ENCODE assay signal across 9 mouse cellular contexts in the genomic region with DNA sequence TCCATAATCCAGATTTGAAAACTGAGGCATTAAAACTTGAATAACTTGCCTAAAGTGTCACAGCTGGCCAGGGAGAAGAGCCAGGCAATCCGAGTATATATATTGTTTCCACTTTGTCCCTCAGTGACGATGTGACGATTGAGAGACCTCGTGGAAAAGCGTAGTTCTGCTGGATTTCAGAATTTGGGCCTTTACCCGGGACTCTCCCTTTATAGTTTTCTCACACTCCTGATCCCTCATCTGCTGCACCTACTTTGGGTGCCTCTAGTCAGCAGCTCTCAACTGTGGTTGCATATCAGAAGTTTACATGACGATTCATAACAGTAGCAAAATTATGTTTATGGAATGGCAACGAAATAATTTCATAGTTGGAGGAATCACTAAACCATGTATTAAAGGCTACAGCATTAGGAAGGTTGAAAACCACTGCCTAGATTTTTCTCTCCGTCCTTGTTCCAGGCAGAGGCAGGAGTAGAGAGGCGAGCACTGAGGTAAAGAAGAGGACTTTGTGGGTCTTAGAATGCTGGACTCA. TPM values are rescaled to one million over a fixed set of nuclear protein-coding genes. Genes with fewer than 3 reads are reported as not detected.
DNase-seq lines count a peak whose midpoint lies in the region; ATAC-seq and TF ChIP-seq lines count a peak whose summit lies in the region.
"Had no signal": no experiment of that assay in that cellular context is flagged by ENCODE, and none has a peak within 500 bp of the region (broad histone marks: within the 10 kb centered on the region; RNA-seq: fewer than 3 reads in every experiment).

No protein-coding gene starts in this region.

- peaks cover 15% of the 10 kb centered on the region for H3K4me1 ChIP-seq in forebrain, embryonic 16.5 days (replicated peaks; ENCODE audit: control insufficient read depth, insufficient read depth, low read length)
- peaks cover 44% of the 10 kb centered on the region for H3K4me1 ChIP-seq in liver, embryonic 12.5 days

- peak overlapping the region; percentile 84 for H3K9ac ChIP-seq in forebrain, embryonic 16.5 days (replicated peaks; ENCODE audit: low read depth, low read length)
- H3K9ac ChIP-seq in liver, embryonic 12.5 days, result peak overlapping the region; percentile 91

- peak overlapping the region; percentile 79 for H3K4me2 ChIP-seq in forebrain, embryonic 16.5 days (ENCODE audit: low read length)
- H3K4me2 ChIP-seq in liver, embryonic 12.5 days, result peak overlapping the region; percentile 76

- no peaks in the 10 kb centered on the region for H3K36me3 ChIP-seq in forebrain, embryonic 16.5 days (ENCODE audit: control insufficient read depth, insufficient read depth)
- peaks cover 28% of the 10 kb centered on the region for H3K36me3 ChIP-seq in liver, embryonic 12.5 days

- peak overlapping the region; percentile 85 for H3K27ac ChIP-seq in gastrocnemius, adult 2 months
- H3K27ac ChIP-seq in forebrain, embryonic 16.5 days (ENCODE audit: low read length), result no peak overlapping the region
- peak overlapping the region; percentile 84 for H3K27ac ChIP-seq in liver, embryonic 12.5 days

- no peak for DNase-seq in gastrocnemius, adult 2 months
- no peak for DNase-seq in gastrocnemius, adult 8-10 months (ENCODE audit: low spot score in 2 of 2)
- DNase-seq in layer of hippocampus, adult 8-10 months (ENCODE audit: low spot score in 2 of 2), result no peak
- DNase-seq in layer of hippocampus, postnatal 25 days (ENCODE audit: extremely low spot score in 1 of 2, low spot score in 1 of 2), result no peak

- TF ChIP-seq CTCF in gastrocnemius, adult 2 months (IDR thresholded peaks at IDR 0.05), result no peak

- no peaks in the 10 kb centered on the region for H3K9me3 ChIP-seq in forebrain, embryonic 16.5 days (ENCODE audit: control insufficient read depth, low read length)
- no peaks in the 10 kb centered on the region for H3K9me3 ChIP-seq in liver, embryonic 12.5 days (replicated peaks)

- intact Hi-C loops in gastrocnemius, adult 2 months (cut with DNase I), result no loop called here

- 32% methylated on average over 10 of the region's 10 CpGs for WGBS in forebrain, embryonic 16.5 days
- 8% methylated on average over 10 of the region's 10 CpGs for WGBS in liver, embryonic 12.5 days (ENCODE audit: insufficient replicate concordance)

- H3K4me3 ChIP-seq in gastrocnemius, adult 2 months, result peak overlapping the region; percentile 90
- H3K4me3 ChIP-seq in forebrain, embryonic 16.5 days (replicated peaks; ENCODE audit: low read length), result peak overlapping the region; percentile 69
- H3K4me3 ChIP-seq in liver, embryonic 12.5 days, result peak overlapping the region; percentile 86

- ATAC-seq in CD4-positive, CD25-positive, alpha-beta regulatory T cell, adult 4 months, result peak; percentile 14
- no peak for ATAC-seq in forebrain, embryonic 16.5 days
- ATAC-seq in liver, embryonic 12.5 days, result no peak
- no peak for ATAC-seq in cerebellum, adult (ENCODE audit: insufficient number of reproducible peaks, low FRiP score, low TSS enrichment)

- no peaks in the 10 kb centered on the region for H3K27me3 ChIP-seq in forebrain, embryonic 16.5 days (replicated peaks; ENCODE audit: control insufficient read depth, insufficient read depth, low read length)
- no peaks in the 10 kb centered on the region for H3K27me3 ChIP-seq in liver, embryonic 12.5 days (replicated peaks)
- H3K27me3 ChIP-seq: Patski had no signal

RNA-seq across cellular contexts. Expression of a gene that starts 0.9 kb away (rescaled TPM):
- total RNA-seq in gastrocnemius, adult 2 months (2021), result 1 to 10 TPM; 1.6 to 2.6 TPM
- total RNA-seq in gastrocnemius, adult 8-10 months (2022), result 1 to 10 TPM; 1.1 to 2.4 (median 1.8) TPM
- 10 to 100 TPM; 45.5 to 48.1 TPM for polyA plus RNA-seq in CD4-positive, CD25-positive, alpha-beta regulatory T cell, adult 4 months (2017; shearing (Covaris generic))
- polyA plus RNA-seq in forebrain, embryonic 16.5 days (2015; fragmentation: Nextera tagmentation; extraction: Ambion mirVana), result 77.9 and 86.6 TPM in 2 replicates
- 87.9 and 89.1 TPM in 2 replicates for polyA plus RNA-seq in liver, embryonic 12.5 days (2016; fragmentation: Nextera tagmentation; extraction: Ambion mirVana)
- total RNA-seq in layer of hippocampus, adult 8-10 months (2022), result 10 to 100 TPM; 45.9 to 50.9 (median 48.0) TPM
- 10 to 100 TPM; 42.6 to 45.1 TPM for total RNA-seq in layer of hippocampus, postnatal 25 days (2021)

RNA-seq across cellular contexts. Expression of a gene that starts 17.1 kb away (rescaled TPM):
- under 1 TPM in 1 of 2 experiments, not detected in 1; 0.11 TPM for total RNA-seq in gastrocnemius, adult 2 months (2021)
- total RNA-seq in gastrocnemius, adult 8-10 months (2022), result under 1 TPM in 1 of 4 experiments, not detected in 3; 0.07 TPM
- not detected for polyA plus RNA-seq in CD4-positive, CD25-positive, alpha-beta regulatory T cell, adult 4 months (2017; shearing (Covaris generic))
- 15.0 and 16.8 TPM in 2 replicates for polyA plus RNA-seq in forebrain, embryonic 16.5 days (2015; fragmentation: Nextera tagmentation; extraction: Ambion mirVana)
- not detected in 2 replicates for polyA plus RNA-seq in liver, embryonic 12.5 days (2016; fragmentation: Nextera tagmentation; extraction: Ambion mirVana)
- 10 to 100 TPM in 1 of 4 experiments, 1 to 10 TPM in 3; 7.4 to 10.4 (median 8.5) TPM for total RNA-seq in layer of hippocampus, adult 8-10 months (2022)
- 1 to 10 TPM; 4.3 to 5.1 TPM for total RNA-seq in layer of hippocampus, postnatal 25 days (2021)

Comparison
In these comparisons a context has a peak if more than half of its experiments do, and no peak if none do; other contexts are left out.
1. RNA of a gene that starts 0.9 kb away (total RNA-seq): 45.9 to 50.9 TPM in layer of hippocampus, adult 8-10 months and 42.6 to 45.1 TPM in layer of hippocampus, postnatal 25 days; 1.6 to 2.6 TPM in gastrocnemius, adult 2 months and 1.1 to 2.4 TPM in gastrocnemius, adult 8-10 months; every median in the first group is over 10 times any median in the second.
2. RNA of a gene that starts 17.1 kb away (total RNA-seq): 7.4 to 10.4 TPM in layer of hippocampus, adult 8-10 months and 4.3 to 5.1 TPM in layer of hippocampus, postnatal 25 days; 0.11 TPM in gastrocnemius, adult 2 months and 0.07 TPM in gastrocnemius, adult 8-10 months; every median in the first group is over 4 times any median in the second.
3. Peak in every context shown above with its lines, with median percentiles within 50 percentile points of each other: H3K4me3 ChIP-seq.